Mouse (Mus musculus): Measurements from ENCODE around the gene Pik3r1. TPM values are rescaled to one million over a fixed set of nuclear protein-coding genes. Genes with fewer than 3 reads are reported as not detected.

Pik3r1 gene
- polyA plus RNA-seq, 1 experiment from 2014 or later = 44.6 TPM

DNA sequence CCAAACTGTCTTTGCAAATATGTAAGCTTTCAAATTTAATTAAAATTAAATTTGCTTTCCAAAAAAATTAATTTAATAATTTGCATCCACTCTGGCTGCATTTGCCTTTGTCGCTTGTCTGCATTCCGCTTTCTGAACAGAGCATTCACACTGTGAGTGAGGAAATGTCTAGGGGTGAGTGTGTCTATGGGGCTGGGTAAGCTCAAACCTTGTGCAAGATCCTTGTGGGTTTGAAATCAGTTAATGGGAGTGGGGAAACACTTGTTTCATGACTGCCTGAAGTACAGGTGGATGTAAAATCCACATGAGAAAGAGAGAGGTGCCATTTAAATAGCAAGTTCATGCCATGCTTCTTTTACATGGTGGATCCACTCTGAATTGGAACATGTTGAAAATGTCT is 31.3 kb upstream of the Pik3r1 start:
- no peaks in the 10 kb centered on the region for H3K9me3 ChIP-seq (ENCODE audit: control insufficient read depth, low read length)
- H3K4me1 ChIP-seq (replicated peaks; ENCODE audit: control insufficient read depth, insufficient read depth) = no peaks in the 10 kb centered on the region; the same call in 1 of the 2 replicates
- ATAC-seq (ENCODE audit: low FRiP score, low TSS enrichment) (no peak), DNase-seq (ENCODE audit: low spot score) (no peak)
- H3K4me3 ChIP-seq (ENCODE audit: low read depth, low read length) = no peak overlapping the region
- H3K27me3 ChIP-seq (ENCODE audit: control insufficient read depth, insufficient read depth, low read length) = no peaks in the 10 kb centered on the region
- no peak overlapping the region for H3K9ac ChIP-seq (ENCODE audit: low read length)
- no peak for TF ChIP-seq CTCF (IDR thresholded peaks at IDR 0.05; ENCODE audit: low read depth)
- no peak for TF ChIP-seq EP300 (optimal IDR thresholded peaks at IDR 0.05)
- 90% methylated on average over 2 of the region's 2 CpGs for WGBS
- H3K36me3 ChIP-seq (ENCODE audit: control insufficient read depth, insufficient read depth, low read length) = no peaks in the 10 kb centered on the region
- no peak overlapping the region for H3K4me2 ChIP-seq (replicated peaks; ENCODE audit: low read depth)
- H3K27ac ChIP-seq (replicated peaks) = no peak overlapping the region

GRCm38 (mm10) chr13:101798522-101798921 is 30.5 kb upstream of the Pik3r1 start:
- 89% methylated on average over 4 of the region's 4 CpGs for WGBS
- Histone ChIP-seq H3K27ac (replicated peaks) (no peak overlapping the region), H3K4me2 (replicated peaks; ENCODE audit: low read depth) (no peak overlapping the region), H3K9me3 (ENCODE audit: control insufficient read depth, low read length) (no peaks in the 10 kb centered on the region), H3K9ac (ENCODE audit: low read length) (no peak overlapping the region), H3K4me1 (replicated peaks; ENCODE audit: control insufficient read depth, insufficient read depth) (no peaks in the 10 kb centered on the region; the same call in 1 of the 2 replicates), H3K36me3 (ENCODE audit: control insufficient read depth, insufficient read depth, low read length) (no peaks in the 10 kb centered on the region), H3K27me3 (ENCODE audit: control insufficient read depth, insufficient read depth, low read length) (no peaks in the 10 kb centered on the region), H3K4me3 (ENCODE audit: low read depth, low read length) (no peak overlapping the region)
- DNase-seq (ENCODE audit: low spot score) (no peak), ATAC-seq (ENCODE audit: low FRiP score, low TSS enrichment) (no peak)
- TF ChIP-seq EP300 (optimal IDR thresholded peaks at IDR 0.05) (no peak), CTCF (IDR thresholded peaks at IDR 0.05; ENCODE audit: low read depth) (no peak)

- Histone ChIP-seq H3K27ac (replicated peaks) (no peak overlapping the region), H3K9me3 (ENCODE audit: control insufficient read depth, low read length) (no peaks in the 10 kb centered on the region), H3K27me3 (ENCODE audit: control insufficient read depth, insufficient read depth, low read length) (no peaks in the 10 kb centered on the region), H3K4me2 (replicated peaks; ENCODE audit: low read depth) (no peak overlapping the region), H3K4me1 (replicated peaks; ENCODE audit: control insufficient read depth, insufficient read depth) (no peaks in the 10 kb centered on the region), H3K36me3 (ENCODE audit: control insufficient read depth, insufficient read depth, low read length) (no peaks in the 10 kb centered on the region), H3K4me3 (ENCODE audit: low read depth, low read length) (no peak overlapping the region), H3K9ac (ENCODE audit: low read length) (no peak overlapping the region)
- TF ChIP-seq EP300 (optimal IDR thresholded peaks at IDR 0.05) (no peak), CTCF (IDR thresholded peaks at IDR 0.05; ENCODE audit: low read depth) (no peak)
- WGBS = 80% methylated on average over 6 of the region's 6 CpGs
- DNase-seq (ENCODE audit: low spot score) = no peak
- no peak for ATAC-seq (ENCODE audit: low FRiP score, low TSS enrichment)
These were observed 29.0 kb upstream of the Pik3r1 start for GRCm38 (mm10) chr13:101796983-101797382.

GRCm38 (mm10) chr13:101785705-101786104 is 17.7 kb upstream of the Pik3r1 start:
- no peak for TF ChIP-seq EP300 (optimal IDR thresholded peaks at IDR 0.05)
- TF ChIP-seq CTCF (IDR thresholded peaks at IDR 0.05; ENCODE audit: low read depth) = no peak
- 82% methylated on average over 4 of the region's 4 CpGs for WGBS
- Histone ChIP-seq H3K36me3 (ENCODE audit: control insufficient read depth, insufficient read depth, low read length) (no peaks in the 10 kb centered on the region), H3K9ac (ENCODE audit: low read length) (no peak overlapping the region), H3K27me3 (ENCODE audit: control insufficient read depth, insufficient read depth, low read length) (no peaks in the 10 kb centered on the region), H3K4me1 (replicated peaks; ENCODE audit: control insufficient read depth, insufficient read depth) (no peaks in the 10 kb centered on the region), H3K27ac (replicated peaks) (no peak overlapping the region), H3K4me2 (replicated peaks; ENCODE audit: low read depth) (no peak overlapping the region), H3K4me3 (ENCODE audit: low read depth, low read length) (no peak overlapping the region), H3K9me3 (ENCODE audit: control insufficient read depth, low read length) (no peaks in the 10 kb centered on the region)
- ATAC-seq (ENCODE audit: low FRiP score, low TSS enrichment) = no peak
- no peak for DNase-seq (ENCODE audit: low spot score)

- WGBS = 75% methylated on average over 13 of the region's 13 CpGs
- DNase-seq (ENCODE audit: low spot score) (peak; percentile 69), ATAC-seq (ENCODE audit: low FRiP score, low TSS enrichment) (peak; percentile 99)
- H3K9me3 ChIP-seq (ENCODE audit: control insufficient read depth, low read length) = no peaks in the 10 kb centered on the region
- H3K9ac ChIP-seq (ENCODE audit: low read length) = no peak overlapping the region
- no peak overlapping the region for H3K27ac ChIP-seq (replicated peaks)
- H3K27me3 ChIP-seq (ENCODE audit: control insufficient read depth, insufficient read depth, low read length) = no peaks in the 10 kb centered on the region
- TF ChIP-seq CTCF (IDR thresholded peaks at IDR 0.05; ENCODE audit: low read depth) (no peak), EP300 (optimal IDR thresholded peaks at IDR 0.05) (no peak)
- H3K36me3 ChIP-seq (ENCODE audit: control insufficient read depth, insufficient read depth, low read length) = no peaks in the 10 kb centered on the region
- no peak overlapping the region for H3K4me3 ChIP-seq (ENCODE audit: low read depth, low read length)
- H3K4me2 ChIP-seq (replicated peaks; ENCODE audit: low read depth) = no peak overlapping the region
- no peaks in the 10 kb centered on the region for H3K4me1 ChIP-seq (replicated peaks; ENCODE audit: control insufficient read depth, insufficient read depth)
These were observed 16.8 kb upstream of the Pik3r1 start for GRCm38 (mm10) chr13:101784651-101785289.

DNA sequence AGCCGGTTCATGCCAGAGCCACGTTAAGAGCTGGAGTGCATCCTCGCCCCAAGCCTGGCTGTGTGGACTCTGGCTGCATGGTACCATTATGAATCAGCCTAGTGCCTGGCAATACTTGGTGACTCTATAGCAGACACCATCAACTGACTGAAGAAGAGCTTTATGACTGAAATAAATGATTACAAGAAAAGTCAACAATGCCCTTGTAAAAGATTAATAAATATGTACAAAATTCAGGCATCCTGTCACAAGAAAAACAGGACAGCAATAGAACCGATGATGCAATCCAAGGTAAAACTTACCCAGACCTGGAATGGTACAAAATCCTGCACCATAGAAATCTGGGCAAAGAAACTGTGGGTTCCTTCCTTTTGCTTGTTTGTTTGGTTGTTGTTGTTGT is 11.0 kb upstream of the Pik3r1 start:
- Histone ChIP-seq H3K4me2 (replicated peaks; ENCODE audit: low read depth) (no peak overlapping the region), H3K9ac (ENCODE audit: low read length) (no peak overlapping the region), H3K36me3 (ENCODE audit: control insufficient read depth, insufficient read depth, low read length) (no peaks in the 10 kb centered on the region), H3K27me3 (ENCODE audit: control insufficient read depth, insufficient read depth, low read length) (no peaks in the 10 kb centered on the region), H3K4me1 (replicated peaks; ENCODE audit: control insufficient read depth, insufficient read depth) (no peaks in the 10 kb centered on the region), H3K9me3 (ENCODE audit: control insufficient read depth, low read length) (no peaks in the 10 kb centered on the region), H3K4me3 (ENCODE audit: low read depth, low read length) (no peak overlapping the region), H3K27ac (replicated peaks) (no peak overlapping the region)
- no peak for ATAC-seq (ENCODE audit: low FRiP score, low TSS enrichment)
- no peak for DNase-seq (ENCODE audit: low spot score)
- WGBS = 94% methylated on average over 4 of the region's 4 CpGs
- TF ChIP-seq EP300 (optimal IDR thresholded peaks at IDR 0.05) (no peak), CTCF (IDR thresholded peaks at IDR 0.05; ENCODE audit: low read depth) (no peak)
